8 mouse cellular contexts compared by ENCODE assay signal in genomic region chr7:45154096-45154992, GRCm38 (mm10). TPM values are rescaled to one million over a fixed set of nuclear protein-coding genes. Genes with fewer than 3 reads are reported as not detected.
DNase-seq lines count a peak whose midpoint lies in the region; ATAC-seq and TF ChIP-seq lines count a peak whose summit lies in the region.

Gene Pih1d1 (plus strand): TSS chr7:45154303.
Gene Aldh16a1 (minus strand): TSS chr7:45154584.

- H3K4me1 ChIP-seq in hindbrain, embryonic 10.5 days (replicated peaks), result peaks cover 39% of the 10 kb centered on the region
- H3K4me1 ChIP-seq in lung, postnatal 0 days (ENCODE audit: insufficient read depth, low read depth, low read length), result no peaks in the 10 kb centered on the region

- peaks cover 28% of the 10 kb centered on the region for H3K36me3 ChIP-seq in hindbrain, embryonic 10.5 days
- H3K36me3 ChIP-seq in lung, postnatal 0 days (ENCODE audit: insufficient read depth, low read length), result no peaks in the 10 kb centered on the region

- ATAC-seq in frontal cortex, adult (ENCODE audit: low TSS enrichment), result peak; percentile 91
- ATAC-seq in lung, postnatal 0 days, result peak; percentile 95

- peak within 1 kb of the TSS; percentile 96 for H3K27ac ChIP-seq in hindbrain, embryonic 10.5 days
- H3K27ac ChIP-seq in lung, postnatal 0 days (ENCODE audit: low read length), result peak within 1 kb of the TSS; percentile 94

- TF ChIP-seq CTCF in lung, postnatal 0 days (IDR thresholded peaks at IDR 0.05), result peak; percentile 80

- 6% methylated on average over 69 of the region's 69 CpGs for WGBS in hindbrain, embryonic 10.5 days
- WGBS in lung, postnatal 0 days, result 2% methylated on average over 68 of the region's 69 CpGs

- TF ChIP-seq EP300 in lung, postnatal 0 days (IDR thresholded peaks at IDR 0.05), result no peak

- peak within 1 kb of the TSS; percentile 67 for H3K9ac ChIP-seq in lung, postnatal 0 days (replicated peaks; ENCODE audit: low read depth)

- H3K4me2 ChIP-seq in lung, postnatal 0 days (replicated peaks; ENCODE audit: low read depth, low read length), result peak within 1 kb of the TSS; percentile 58

- no peaks in the 10 kb centered on the region for H3K27me3 ChIP-seq in hindbrain, embryonic 10.5 days (ENCODE audit: insufficient read depth, poor library complexity, severe bottlenecking)
- H3K27me3 ChIP-seq in lung, postnatal 0 days (replicated peaks; ENCODE audit: insufficient read depth, low read length), result no peaks in the 10 kb centered on the region

- H3K9me3 ChIP-seq in hindbrain, embryonic 10.5 days, result no peaks in the 10 kb centered on the region
- no peaks in the 10 kb centered on the region for H3K9me3 ChIP-seq in lung, postnatal 0 days (ENCODE audit: low read length)

- DNase-seq in MN1 (ENCODE audit: low spot score), result peak; percentile 95
- peak; percentile 97 for DNase-seq in cerebellum, adult 9-10 months
- peak; percentile 96 for DNase-seq in hindbrain, embryonic 10.5 days (ENCODE audit: low spot score)
- DNase-seq in layer of hippocampus, adult 9-11 months, result peak; percentile 97
- DNase-seq in lung, postnatal 0 days (ENCODE audit: low spot score), result peak; percentile 98
- DNase-seq in ovary, postnatal 14 days (ENCODE audit: low spot score), result peak; percentile 95
- peak; percentile 98 for DNase-seq in thymus, postnatal 14 days

- H3K4me3 ChIP-seq in hindbrain, embryonic 10.5 days, result peak within 1 kb of the TSS; percentile 65
- H3K4me3 ChIP-seq in lung, postnatal 0 days (ENCODE audit: low read depth, low read length), result peak within 1 kb of the TSS; percentile 71

RNA-seq across cellular contexts. Expression of gene Pih1d1, which starts in this region (rescaled TPM):
- polyA plus RNA-seq in hindbrain, embryonic 10.5 days (2016; fragmentation: Nextera tagmentation; extraction: Ambion mirVana), result 101 and 116 TPM in 2 replicates
- polyA plus RNA-seq in lung, postnatal 0 days (2015; fragmentation: Nextera tagmentation; extraction: Ambion mirVana), result 51.7 and 58.4 TPM in 2 replicates

RNA-seq across cellular contexts. Expression of gene Aldh16a1, which starts in this region (rescaled TPM):
- 54.5 and 55.3 TPM in 2 replicates for polyA plus RNA-seq in hindbrain, embryonic 10.5 days (2016; fragmentation: Nextera tagmentation; extraction: Ambion mirVana)
- polyA plus RNA-seq in lung, postnatal 0 days (2015; fragmentation: Nextera tagmentation; extraction: Ambion mirVana), result 26.7 and 26.8 TPM in 2 replicates

Comparison
In these comparisons a context has a peak if more than half of its experiments do, and no peak if none do; other contexts are left out.
1. Peak in every context shown above with its lines: DNase-seq, ATAC-seq, H3K4me3 ChIP-seq and H3K27ac ChIP-seq.